Mouse (Mus musculus): ENCODE data around the gene Dclk1. TPM values are rescaled to one million over a fixed set of nuclear protein-coding genes. Genes with fewer than 3 reads are reported as not detected.

Gene Dclk1
- polyA plus RNA-seq, 1 experiment, result 319 TPM

GRCm38 (mm10) chr3:55393549-55393948, 151.4 kb downstream of the Dclk1 start:
- DNase-seq (ENCODE audit: extremely low spot score in 1 of 2, low spot score in 1 of 2), result no peak

- peak; percentile 59 to 66 for DNase-seq (ENCODE audit: extremely low spot score in 1 of 2, low spot score in 1 of 2)
Observed at GRCm38 (mm10) chr3:55396792-55397191, 154.6 kb downstream of the Dclk1 start.

GRCm38 (mm10) chr3:55397752-55398693, 155.9 kb downstream of the Dclk1 start:
- DNase-seq (ENCODE audit: extremely low spot score in 1 of 2, low spot score in 1 of 2), result peak in 1 of 2 experiments; percentile 54

- peak in 1 of 2 experiments; percentile 40 for DNase-seq (ENCODE audit: extremely low spot score in 1 of 2, low spot score in 1 of 2)
Observed at GRCm38 (mm10) chr3:55401236-55401635, 159.1 kb downstream of the Dclk1 start.

- no peak for DNase-seq (ENCODE audit: extremely low spot score in 1 of 2, low spot score in 1 of 2)
Observed at GRCm38 (mm10) chr3:55404751-55405150, 162.6 kb downstream of the Dclk1 start.

GRCm38 (mm10) chr3:55406616-55407015, 164.5 kb downstream of the Dclk1 start:
- no peak for DNase-seq (ENCODE audit: extremely low spot score in 1 of 2, low spot score in 1 of 2)

GRCm38 (mm10) chr3:55411547-55411946, 169.4 kb downstream of the Dclk1 start:
- DNase-seq (ENCODE audit: extremely low spot score in 1 of 2, low spot score in 1 of 2), result no peak

GRCm38 (mm10) chr3:55415527-55415950, 173.4 kb downstream of the Dclk1 start:
- DNase-seq (ENCODE audit: extremely low spot score in 1 of 2, low spot score in 1 of 2), result peak; percentile 79 to 90

GRCm38 (mm10) chr3:55418845-55419244, 176.7 kb downstream of the Dclk1 start:
- no peak for DNase-seq (ENCODE audit: extremely low spot score in 1 of 2, low spot score in 1 of 2)

- no peak for DNase-seq (ENCODE audit: extremely low spot score in 1 of 2, low spot score in 1 of 2)
Observed at GRCm38 (mm10) chr3:55419334-55419733, 177.2 kb downstream of the Dclk1 start.

- DNase-seq (ENCODE audit: extremely low spot score in 1 of 2, low spot score in 1 of 2), result no peak
Observed at GRCm38 (mm10) chr3:55420436-55421083, 178.4 kb downstream of the Dclk1 start.

GRCm38 (mm10) chr3:55423640-55424397, 181.7 kb downstream of the Dclk1 start:
- peak; percentile 74 to 87 for DNase-seq (ENCODE audit: extremely low spot score in 1 of 2, low spot score in 1 of 2)

- DNase-seq (ENCODE audit: extremely low spot score in 1 of 2, low spot score in 1 of 2), result peak in 1 of 2 experiments; percentile 54
Observed at GRCm38 (mm10) chr3:55430022-55430549, 187.9 kb downstream of the Dclk1 start.

- DNase-seq (ENCODE audit: extremely low spot score in 1 of 2, low spot score in 1 of 2), result no peak
Observed at GRCm38 (mm10) chr3:55431223-55431622, 189.1 kb downstream of the Dclk1 start.

GRCm38 (mm10) chr3:55434276-55434675, 192.1 kb downstream of the Dclk1 start:
- no peak for DNase-seq (ENCODE audit: extremely low spot score in 1 of 2, low spot score in 1 of 2)

GRCm38 (mm10) chr3:55438824-55439446, 196.8 kb downstream of the Dclk1 start:
- DNase-seq (ENCODE audit: extremely low spot score in 1 of 2, low spot score in 1 of 2), result no peak

- peak in 1 of 2 experiments; percentile 81 for DNase-seq (ENCODE audit: extremely low spot score in 1 of 2, low spot score in 1 of 2)
Observed at GRCm38 (mm10) chr3:55440342-55440741, 198.2 kb downstream of the Dclk1 start.

- peak; percentile 74 to 76 for DNase-seq (ENCODE audit: extremely low spot score in 1 of 2, low spot score in 1 of 2)
Observed at GRCm38 (mm10) chr3:55442012-55442645, 200.0 kb downstream of the Dclk1 start.

- no peak for DNase-seq (ENCODE audit: extremely low spot score in 1 of 2, low spot score in 1 of 2)
Observed at GRCm38 (mm10) chr3:55443271-55443670, 201.1 kb downstream of the Dclk1 start.

GRCm38 (mm10) chr3:55443725-55444124, 201.6 kb downstream of the Dclk1 start:
- DNase-seq (ENCODE audit: extremely low spot score in 1 of 2, low spot score in 1 of 2), result peak in 1 of 2 experiments; percentile 57

Data from frontal cortex, adult 2 months (tissue).